Mouse (Mus musculus): ENCODE results near the gene Med9.
"Not testable (repeated sequence)": the region's sequence is repeated elsewhere in the genome, so short reads cannot be mapped to it uniquely, and the experiment has no call there.

The Med9 gene

DNA sequence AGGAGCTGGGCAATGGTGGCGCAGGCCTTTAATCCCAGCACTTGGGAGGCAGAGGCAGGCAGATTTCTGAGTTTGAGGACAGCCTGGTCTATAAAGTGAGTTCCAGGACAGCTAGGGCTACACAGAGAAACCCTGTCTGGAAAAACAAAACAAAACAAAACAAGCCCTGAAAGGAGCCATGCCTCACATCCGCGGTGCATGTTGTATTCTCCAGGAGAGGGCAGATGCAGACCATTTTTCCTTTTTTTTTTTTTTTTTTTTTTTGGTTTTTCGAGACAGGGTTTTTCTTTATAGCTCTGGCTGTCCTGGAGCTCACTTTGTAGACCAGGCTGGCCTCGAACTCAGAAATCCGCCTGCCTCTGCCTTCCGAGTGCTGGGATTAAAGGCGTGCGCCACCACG is 3.2 kb upstream of the Med9 start:
- not testable (repeated sequence) for DNase-seq (ENCODE audit: low read depth, low spot score)

DNA sequence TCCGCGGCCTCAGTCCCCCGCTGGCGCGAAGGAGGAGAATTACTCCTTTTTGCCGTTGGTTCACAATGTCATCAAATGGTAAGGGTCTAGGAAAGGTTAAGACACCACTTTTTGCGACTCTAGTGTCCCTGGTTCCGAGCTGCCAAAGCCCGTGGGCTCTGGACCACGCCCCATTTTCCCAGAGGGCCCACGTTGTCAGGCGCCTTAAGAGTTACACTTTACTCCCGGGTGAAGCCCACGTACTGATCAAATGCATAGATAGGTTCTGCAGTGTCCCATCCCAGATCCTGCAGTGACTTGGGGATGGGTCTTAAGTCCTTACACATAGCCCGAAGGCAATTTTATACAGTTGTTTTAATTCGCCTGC is 378 bp downstream of the Med9 start:
- no peak for DNase-seq (ENCODE audit: low read depth, low spot score)

DNA sequence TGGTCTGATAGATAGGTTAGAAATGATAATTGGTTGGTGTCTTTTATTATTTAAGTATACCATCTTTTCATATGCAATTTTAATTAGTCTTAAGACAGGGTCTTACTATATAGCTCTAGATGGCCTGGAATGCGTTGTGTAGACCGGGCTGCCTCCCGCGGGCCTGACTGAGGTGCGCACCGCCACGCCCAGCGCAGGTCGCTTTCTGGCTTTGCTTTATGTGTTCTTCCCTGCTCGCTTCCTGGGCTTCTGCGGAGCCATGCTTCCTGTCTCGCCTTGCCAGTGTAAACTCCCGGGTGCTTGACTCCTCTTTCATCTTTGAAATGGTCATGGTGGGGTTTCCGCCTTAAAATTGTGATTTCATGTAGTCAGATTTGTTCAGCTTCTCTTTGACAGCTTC is 4.9 kb downstream of the Med9 start:
- DNase-seq (ENCODE audit: low read depth, low spot score) = no peak

DNA sequence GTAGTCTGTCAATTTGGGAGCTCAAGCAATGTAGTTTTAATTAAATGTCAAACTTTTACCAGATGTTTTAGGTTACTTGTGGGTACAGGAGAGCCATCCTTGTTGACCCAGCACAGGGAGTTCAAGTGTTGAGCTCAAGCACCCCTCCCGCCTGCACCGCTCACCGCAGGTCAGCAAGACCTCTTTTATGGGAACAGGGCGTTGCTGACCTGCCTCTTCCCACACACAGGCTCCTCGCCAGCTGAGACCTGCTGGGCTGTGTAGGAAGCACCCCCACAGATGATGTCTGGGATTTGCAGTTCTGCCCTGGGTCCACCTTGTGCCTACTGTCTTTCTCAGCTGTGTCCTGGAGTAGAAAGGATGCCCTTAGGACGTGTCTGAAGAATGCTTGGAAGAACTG is 8.7 kb downstream of the Med9 start:
- no peak for DNase-seq (ENCODE audit: low read depth, low spot score)

DNA sequence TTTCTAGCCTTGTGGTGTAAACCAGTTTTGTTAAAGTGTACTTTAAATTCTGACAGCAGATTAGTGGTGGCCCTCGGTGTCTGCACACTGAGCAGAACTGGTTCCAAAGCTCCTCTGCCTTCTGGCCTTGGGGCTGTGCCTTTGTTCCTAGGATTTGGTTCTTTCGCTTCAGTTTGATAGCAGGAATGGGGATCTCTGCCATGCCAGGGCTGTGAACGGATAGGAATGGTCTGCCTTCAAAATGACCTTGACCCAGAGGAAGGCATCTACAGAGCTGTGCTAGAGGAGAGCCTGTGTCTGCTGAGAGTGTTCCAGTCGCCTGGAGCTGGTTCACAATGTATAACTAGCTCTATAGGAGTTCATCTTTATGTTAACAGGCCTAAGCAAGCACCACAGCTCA is 11.4 kb downstream of the Med9 start:
- DNase-seq (ENCODE audit: low read depth, low spot score) = no peak

DNA sequence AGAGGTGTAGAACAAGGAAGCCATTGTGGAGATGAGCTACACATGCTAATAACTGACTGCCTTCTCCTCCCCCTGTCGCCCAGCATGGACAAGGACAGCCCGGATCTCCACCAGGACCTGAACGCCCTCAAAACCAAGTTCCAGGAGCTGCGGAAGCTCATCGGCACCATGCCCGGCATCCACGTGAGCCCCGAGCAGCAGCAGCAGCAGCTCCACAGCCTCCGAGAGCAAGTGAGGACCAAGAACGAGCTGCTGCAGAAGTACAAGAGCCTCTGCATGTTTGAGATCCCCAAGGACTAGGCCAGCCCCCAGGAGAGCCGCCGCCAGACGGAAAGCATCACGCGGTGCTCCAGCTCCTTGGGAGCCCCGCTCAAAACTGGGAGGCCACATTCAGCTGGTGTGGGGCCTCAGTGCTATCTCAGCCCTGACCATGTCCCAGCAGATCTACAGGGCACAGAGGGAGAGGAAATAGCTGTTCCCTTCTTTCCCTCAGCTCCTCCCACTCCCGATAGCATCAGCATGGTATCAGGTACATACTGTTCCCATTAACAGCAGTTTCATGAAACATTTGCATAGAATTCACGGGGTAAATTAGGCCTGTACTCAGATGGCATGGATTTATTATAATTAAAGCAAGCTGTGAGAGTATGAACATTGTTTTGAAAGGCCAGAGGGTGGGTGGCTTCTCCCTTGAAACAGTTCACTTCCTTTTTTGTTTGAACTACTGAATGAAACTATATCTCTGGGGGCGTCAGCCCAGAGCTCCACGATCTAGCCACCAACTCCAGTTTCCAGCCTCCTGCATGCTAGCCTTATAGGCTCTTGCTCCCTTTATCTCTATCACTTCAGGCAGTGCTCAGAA is 12.7 kb downstream of the Med9 start:
- DNase-seq (ENCODE audit: low read depth, low spot score) = peak; percentile 11

DNA sequence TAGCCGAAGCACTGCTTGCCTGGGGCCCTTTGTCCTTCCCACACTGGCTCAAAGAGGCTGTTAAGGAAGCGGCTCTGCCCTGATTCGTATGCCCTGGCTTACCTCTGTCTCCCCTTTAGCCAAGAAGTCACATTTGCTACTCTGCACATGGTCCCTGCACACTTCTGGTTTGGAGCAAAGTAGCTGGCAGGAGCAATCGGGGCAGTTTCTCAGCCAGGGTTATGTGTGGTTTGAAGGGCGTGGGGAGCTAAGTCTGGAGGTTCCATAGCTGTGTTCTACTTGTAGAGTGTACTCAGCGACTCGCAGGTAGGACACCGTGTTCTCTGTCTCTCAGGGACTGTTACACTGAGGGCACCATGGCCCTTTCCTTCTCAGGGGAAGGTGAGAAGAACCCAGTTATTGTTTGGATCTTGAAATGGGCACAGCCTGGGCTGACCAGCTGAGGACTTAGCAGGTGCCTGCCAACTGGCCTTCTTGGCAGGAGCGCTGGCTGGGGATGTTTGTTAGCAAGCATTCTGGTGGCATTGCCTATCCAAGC is 13.4 kb downstream of the Med9 start:
- DNase-seq (ENCODE audit: low read depth, low spot score) = no peak

DNA sequence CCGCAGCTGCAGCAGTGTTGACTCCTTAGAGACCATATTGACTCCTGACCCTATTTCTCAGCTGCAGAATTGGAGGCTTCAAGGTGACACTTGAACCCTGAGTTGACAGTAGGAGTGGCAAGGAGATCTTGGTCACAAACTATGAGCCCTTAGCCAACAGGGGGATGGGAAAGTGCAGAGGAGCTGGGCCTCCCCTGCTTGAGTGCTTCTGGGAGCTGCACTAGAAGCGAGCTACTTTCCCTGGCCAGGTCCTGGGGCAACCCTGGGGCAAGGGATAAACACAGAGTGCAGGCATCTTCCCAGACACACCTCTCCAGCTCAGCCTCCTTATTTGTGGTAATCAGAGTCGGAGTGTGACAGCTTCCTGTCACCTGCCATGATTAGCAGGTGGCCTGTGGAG is 14.6 kb downstream of the Med9 start:
- no peak for DNase-seq (ENCODE audit: low read depth, low spot score)

DNA sequence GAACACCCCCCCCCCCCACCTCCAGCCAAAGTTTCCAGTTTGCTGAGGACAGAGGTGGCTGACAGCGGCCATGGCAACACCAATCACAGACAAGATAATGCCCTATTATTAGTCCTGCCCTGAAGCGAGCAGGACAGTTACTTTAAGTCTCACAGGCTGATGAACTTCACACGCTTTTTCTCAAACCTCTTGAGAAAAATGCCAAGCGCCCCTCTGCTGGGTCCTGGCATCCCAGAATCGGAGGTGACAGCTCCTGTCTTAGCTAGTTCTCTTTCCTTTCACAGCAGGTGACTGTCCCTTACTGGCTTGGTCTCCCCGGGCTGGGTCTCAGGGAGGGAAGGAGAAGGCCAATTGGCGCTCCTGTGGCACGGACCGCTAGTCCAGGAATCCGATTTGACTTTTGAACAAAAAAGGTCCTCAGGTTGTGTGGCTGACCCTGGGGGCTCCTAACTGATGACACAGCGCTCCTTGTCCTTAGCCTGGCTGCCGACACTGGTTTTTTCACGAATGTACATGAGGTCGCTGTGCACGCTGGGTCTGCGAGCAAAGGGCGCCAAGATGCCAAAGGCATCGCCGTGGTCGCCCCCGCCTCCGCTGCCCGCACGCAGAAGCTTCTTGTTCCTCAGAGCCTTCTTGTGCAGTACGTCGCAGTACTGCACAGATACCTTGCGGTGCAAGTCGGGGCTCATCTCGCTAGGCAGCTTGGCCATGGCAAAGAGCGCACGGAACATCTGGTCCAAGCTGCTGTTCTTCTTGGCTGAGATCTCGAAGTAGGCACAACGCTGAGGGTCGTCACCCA is 15.6 kb downstream of the Med9 start:
- DNase-seq (ENCODE audit: low read depth, low spot score) = no peak

DNA sequence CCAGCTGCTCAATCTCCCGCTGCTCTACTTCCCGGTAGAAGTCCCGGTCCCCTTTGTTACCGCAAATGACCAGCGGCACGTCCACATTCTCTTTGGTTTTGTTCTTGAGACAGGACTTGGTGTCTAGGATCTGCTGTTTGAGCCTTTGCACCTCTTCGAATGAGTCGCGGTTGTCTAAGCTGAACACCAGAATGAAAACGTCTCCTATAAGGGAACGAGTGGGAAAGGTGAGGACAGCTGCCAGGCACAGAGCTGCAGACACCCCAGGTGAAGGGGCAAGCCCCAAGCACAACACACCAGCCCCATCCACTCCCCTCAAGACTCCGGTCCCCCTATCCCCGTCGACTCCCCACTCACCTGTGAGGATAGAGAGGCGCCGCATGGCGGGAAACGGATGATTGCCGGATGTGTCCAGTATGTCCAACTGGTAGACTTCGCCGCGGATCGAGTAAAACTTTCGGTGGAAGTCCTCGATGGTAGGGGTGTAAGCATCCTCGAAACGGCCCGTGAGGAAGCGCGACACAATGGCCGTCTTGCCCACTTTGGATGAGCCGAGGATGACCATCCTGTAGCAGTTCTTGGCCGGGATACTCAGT is 16.3 kb downstream of the Med9 start:
- DNase-seq (ENCODE audit: low read depth, low spot score) = no peak

DNA sequence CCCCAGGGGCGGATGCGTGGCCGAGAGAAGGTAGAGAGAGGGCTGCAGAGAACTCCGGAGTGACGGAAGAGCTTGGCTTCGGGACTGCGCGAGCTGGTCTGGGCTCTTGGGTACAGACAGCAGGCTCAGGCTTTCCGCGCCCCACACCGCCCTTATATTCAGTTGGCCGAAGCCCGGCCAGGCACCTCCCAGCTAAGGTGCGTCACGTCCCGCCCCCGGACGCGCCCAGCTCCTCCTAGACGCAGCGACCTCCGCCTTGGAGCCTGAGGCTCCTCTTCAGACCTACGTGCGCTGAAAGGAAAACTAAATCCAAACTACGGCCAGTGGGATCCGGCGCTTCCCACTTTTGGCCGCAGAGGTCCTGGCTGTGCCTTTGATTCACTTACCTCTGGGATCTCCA is 16.8 kb downstream of the Med9 start, which contains the start of gene Rasd1:
TSS of gene Rasd1 (minus strand) at position 127 of the 400 bp plus-strand sequence.
- peak; percentile 87 for DNase-seq (ENCODE audit: low read depth, low spot score)

DNA sequence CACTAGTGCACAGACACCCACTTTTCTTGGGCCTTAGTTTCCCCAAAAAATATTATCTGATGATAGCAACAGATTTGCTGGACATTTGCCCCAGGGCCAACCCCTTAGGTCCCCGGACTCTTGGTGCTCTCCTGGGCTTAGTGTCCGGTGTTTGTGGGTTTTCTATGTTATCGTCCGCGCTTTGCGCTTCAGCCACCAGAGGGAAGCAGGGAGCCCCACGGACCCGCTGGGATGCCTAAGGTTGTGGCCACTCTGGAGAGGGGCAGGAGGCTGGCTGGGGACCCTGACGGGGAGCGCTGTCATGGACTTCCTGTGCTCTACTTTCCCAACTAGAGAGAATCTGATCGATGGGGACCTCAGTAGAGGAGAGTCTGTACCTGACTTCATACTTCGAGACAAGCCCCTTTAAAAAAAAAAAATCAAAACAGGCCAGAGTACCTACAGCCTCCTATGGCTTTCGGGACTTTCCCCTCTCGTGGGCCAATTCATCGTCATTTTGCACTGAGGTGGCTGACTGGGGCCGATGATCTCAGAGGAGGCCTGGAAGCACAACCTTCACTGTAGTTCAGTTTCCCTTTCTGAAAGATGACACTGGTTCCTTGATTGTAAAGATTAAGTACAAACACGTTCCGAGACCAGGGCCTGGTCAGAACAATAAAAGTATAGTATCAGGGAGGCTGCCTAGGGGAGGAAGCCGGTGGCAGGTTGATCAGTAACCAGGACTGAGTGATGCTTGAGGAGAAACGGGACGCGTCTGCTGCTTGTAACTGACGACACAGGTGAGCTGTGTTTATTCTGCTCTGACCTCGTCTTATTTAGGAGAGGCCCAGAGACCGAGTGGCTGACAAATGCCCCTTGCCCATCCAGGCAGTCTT is 17.5 kb downstream of the Med9 start:
- peak; percentile 74 for DNase-seq (ENCODE audit: low read depth, low spot score)

DNA sequence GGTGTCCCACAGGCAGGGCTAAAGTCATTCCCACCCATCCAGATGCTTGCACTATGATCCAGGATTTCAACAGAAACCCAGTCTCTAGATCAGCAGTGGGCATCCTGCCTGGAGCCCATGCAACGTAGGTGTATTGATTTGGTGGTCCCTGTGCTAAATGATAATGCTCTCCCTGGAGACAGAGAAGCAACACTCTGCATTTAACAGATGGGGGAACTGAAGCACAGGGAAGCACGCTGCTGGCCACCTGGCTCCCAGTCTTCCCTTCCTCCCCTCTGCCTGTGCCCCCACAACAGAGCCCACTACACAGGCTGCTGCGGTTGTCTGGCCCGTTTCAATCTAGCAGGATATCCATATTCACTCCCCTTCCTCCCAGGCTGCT is 18.1 kb downstream of the Med9 start:
- DNase-seq (ENCODE audit: low read depth, low spot score) = no peak

DNA sequence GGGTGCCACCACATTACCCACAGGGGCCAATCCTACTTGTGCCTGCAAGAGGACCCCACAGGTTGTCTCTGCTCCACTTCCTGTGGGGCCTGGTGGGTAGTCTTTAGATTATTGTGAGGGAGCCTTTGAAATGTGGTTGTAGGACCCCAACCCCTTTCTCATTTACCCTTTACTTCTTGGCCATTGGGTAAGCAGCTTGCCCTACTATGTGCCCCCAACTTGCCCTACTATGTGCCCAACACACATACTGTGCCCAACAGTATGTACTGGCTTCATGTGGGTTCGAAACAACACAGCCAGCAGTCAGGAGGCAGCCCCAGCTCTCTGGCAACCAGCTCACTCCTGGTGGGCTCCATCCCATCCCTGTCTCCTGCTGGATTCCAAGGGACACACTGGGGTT is 19.8 kb downstream of the Med9 start:
- no peak for DNase-seq (ENCODE audit: low read depth, low spot score)

DNA sequence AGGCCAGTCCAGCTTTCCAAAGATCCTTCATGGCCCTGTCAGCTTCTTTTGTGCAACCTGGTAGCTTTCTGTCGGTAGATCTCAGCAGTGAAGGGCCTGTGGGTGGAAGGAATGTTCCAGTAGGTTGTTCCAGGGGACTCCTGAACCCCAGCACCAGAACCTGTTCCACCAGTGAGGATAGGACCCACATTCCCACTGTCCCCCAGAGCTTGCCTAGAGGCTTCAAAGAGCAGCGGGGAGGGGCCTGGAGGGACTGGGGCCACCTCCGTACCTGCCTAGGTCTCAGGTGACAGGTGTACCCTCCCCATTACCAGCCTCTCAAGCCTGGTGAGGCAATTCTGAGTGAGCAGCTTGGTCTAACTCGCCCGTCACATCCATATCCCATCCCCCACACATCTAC is 22.8 kb downstream of the Med9 start:
- DNase-seq (ENCODE audit: low read depth, low spot score) = no peak

DNA sequence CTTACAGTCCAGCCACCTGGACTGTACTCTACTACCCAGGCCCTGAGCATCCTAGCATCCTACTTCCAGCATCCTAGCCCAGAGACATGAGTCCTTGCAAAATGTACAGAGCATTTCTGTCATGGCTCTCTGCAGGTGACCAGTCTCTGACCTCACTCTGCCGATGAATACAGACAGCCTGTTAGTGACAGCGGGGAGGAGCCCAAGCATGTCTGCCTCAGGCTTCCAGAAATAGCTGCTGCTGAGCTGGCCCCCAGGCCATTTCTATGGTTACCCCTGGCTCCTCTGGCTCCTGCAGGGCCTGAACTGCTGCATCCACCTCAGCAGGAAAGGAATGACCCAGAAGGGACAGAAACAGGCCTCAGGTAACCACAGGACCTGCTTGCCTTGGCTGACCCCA is 23.7 kb downstream of the Med9 start:
- no peak for DNase-seq (ENCODE audit: low read depth, low spot score)

DNA sequence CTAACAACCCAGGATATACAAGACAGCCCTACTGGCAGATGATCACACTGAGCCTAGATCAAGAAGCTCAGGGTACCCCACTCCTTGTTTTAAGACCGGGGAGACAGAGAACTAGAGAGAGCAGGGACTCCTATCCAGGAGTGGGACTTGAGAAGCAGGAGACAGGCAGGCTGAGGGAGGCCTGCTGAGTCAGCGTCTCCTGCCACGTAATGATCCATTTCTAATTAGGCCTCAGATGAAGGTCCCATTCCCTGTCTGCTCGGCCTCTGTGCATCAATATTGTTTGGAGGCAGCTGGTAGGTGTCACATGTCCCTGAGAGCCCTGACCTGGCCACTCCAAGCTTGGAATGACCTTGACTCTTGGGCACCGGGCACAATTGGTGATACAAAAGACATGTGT is 25.4 kb downstream of the Med9 start:
- no peak for DNase-seq (ENCODE audit: low read depth, low spot score)

DNA sequence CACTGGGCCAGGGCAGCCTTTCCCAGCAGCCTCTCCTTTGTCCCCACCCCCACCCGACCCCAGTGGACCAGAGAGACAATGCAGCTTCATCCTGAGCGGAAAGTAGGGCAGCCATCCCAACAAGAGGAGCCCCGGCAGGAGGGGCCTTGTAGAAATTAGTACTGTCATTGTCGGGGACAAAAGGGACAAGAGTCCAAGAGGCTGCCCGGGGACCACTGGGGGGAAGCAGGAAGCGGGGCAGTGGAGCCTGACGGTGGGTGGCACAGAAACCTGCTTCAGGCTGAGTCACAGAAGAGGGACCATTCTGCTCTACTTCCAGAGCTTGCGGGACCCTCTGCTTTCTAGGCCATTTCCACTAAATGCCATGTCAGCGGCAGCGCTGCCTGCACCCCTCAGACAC is 27.2 kb downstream of the Med9 start:
- DNase-seq (ENCODE audit: low read depth, low spot score) = no peak

DNA sequence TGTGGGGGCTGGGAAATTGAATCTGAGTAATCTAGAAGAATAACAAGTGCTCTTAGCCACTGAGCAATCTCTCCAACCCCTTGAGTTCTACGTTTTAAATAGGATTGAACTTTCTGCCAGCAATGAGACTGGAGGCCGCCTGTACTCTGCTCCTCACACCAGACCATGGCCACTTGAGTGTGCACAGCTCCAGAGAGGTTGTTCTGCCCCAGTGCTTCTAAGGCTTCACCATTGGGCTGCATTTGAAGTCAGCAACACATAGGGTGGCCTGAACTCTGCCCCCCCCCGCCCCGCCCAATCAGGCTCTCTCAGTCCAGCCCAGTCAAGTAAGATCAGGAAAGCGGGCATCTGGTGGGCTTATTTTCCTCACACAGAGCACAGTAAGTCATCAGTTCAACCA is 29.8 kb downstream of the Med9 start:
- DNase-seq (ENCODE audit: low read depth, low spot score) = no peak

DNA sequence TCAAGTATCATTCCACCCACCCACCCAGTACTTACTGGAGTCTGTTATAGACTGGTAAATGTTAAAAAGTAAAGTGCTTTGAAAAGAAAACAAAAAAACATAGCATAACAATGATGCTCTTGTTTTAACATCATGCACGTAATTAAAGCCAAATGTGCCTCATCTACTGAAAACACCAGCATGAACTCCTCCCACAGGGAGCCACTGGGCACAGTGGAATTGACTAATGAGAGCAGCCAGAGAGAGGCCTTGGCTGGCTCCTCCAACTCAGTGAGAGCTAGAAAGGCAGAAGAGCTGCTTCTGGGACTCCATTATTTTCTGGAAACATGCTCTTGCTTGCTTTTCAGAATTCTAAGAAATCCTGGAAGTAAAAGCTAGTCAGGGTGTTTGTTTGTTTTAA is 41.4 kb downstream of the Med9 start:
- no peak for DNase-seq (ENCODE audit: low read depth, low spot score)

DNA sequence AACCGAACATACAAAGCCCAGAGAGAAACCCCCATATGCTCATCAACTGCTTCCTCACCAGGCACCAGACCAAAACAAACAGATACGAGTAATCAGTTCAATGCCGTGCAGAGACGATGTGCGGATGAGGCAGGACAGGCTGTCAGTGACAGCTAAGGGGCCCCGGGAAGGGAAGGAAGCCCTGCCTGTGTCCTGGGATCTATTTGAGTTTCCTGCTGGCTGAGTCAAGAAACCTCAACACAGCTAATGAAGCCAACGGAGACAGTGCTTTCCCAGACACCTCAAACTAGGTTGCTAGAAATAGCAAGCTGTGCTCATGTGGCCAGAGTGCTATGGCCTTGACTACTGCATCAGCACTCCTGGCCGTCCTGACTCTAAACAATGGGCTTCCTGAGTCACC is 43.4 kb downstream of the Med9 start:
- DNase-seq (ENCODE audit: low read depth, low spot score) = no peak

Measured in A20 (cell line).